Mouse (Mus musculus) intestine, embryonic 14.5 days (tissue): ENCODE measurements around the gene Specc1. TPM values are rescaled to one million over a fixed set of nuclear protein-coding genes. Genes with fewer than 3 reads are reported as not detected.

Experiments used
- ATAC-seq: fragments of 200-750 bp; cut with Nextera tagmentation; replicated peaks from 2 replicates; pipeline ENCODE4 v1.8.0; 2017; ENCODE audit warnings: low read depth, moderate number of reproducible peaks, moderate TSS enrichment, moderate library complexity; ENCODE audit not compliant: low FRiP score, low TSS enrichment
- DNase-seq: peaks from one replicate; pipeline ENCODE4 v3.0.0-alpha.2; 2018; ENCODE audit warnings: low spot score
- H3K27ac ChIP-seq: fragments of 300-500 bp; sonication (generic); 2 replicates; pipeline ENCODE4 v1.5.1; 2014; ENCODE audit warnings: low read depth, mild to moderate bottlenecking, control low read depth
- H3K27me3 ChIP-seq: fragments of 300-500 bp; sonication (generic); replicated peaks from 2 replicates; pipeline ENCODE4 v1.6.1; 2014; ENCODE audit warnings: low read length, control low read depth; ENCODE audit not compliant: control insufficient read depth, insufficient read depth
- H3K36me3 ChIP-seq: fragments of 300-500 bp; sonication (generic); 2 replicates; pipeline ENCODE4 v1.6.1; 2014; ENCODE audit warnings: low read length, control low read depth; ENCODE audit not compliant: control insufficient read depth, insufficient read depth
- H3K4me1 ChIP-seq: fragments of 300-500 bp; sonication (generic); replicated peaks from 2 replicates; pipeline ENCODE4 v1.6.1; 2014; ENCODE audit warnings: low read length, control low read depth, mixed read lengths; ENCODE audit not compliant: control insufficient read depth, insufficient read depth
- H3K4me2 ChIP-seq: fragments of 300-500 bp; sonication (generic); 2 replicates; pipeline ENCODE4 v1.6.1; 2014; ENCODE audit warnings: low read length
- H3K4me3 ChIP-seq: fragments of 300-500 bp; sonication (generic); 2 replicates; pipeline ENCODE4 v1.5.1; 2014; ENCODE audit warnings: low read depth, low read length, control low read depth, mixed read lengths
- H3K9ac ChIP-seq: fragments of 300-500 bp; sonication (generic); 2 replicates; pipeline ENCODE4 v1.6.1; 2014; ENCODE audit warnings: mild to moderate bottlenecking, low read length
- H3K9me3 ChIP-seq: fragments of 300-500 bp; sonication (generic); 2 replicates; pipeline ENCODE4 v1.6.1; 2016; ENCODE audit warnings: low read length, control low read depth; ENCODE audit not compliant: control insufficient read depth
- WGBS: fragments of 180-500 bp; shearing (Covaris S2); extraction: QIAGEN DNeasy Blood & Tissue Kit; methylation state at CpG from one replicate; pipeline ENCODE4 v1.1.7; 2014; 5-methylcytosine and 5-hydroxymethylcytosine counted together
- polyA plus RNA-seq: library from polyadenylated mRNA; unstranded; fragments of >200 nt; fragmentation: Nextera tagmentation; extraction: Ambion mirVana; gene quantifications from 2 replicates; pipeline ENCODE4 v1.2.1, GENCODE M21; 2014

The Specc1 gene
- polyA plus RNA-seq, 1 experiment from 2014 or later = 10.5 TPM

- Histone ChIP-seq H3K9me3 (no peaks in the 10 kb centered on the region), H3K4me2 (no peak overlapping the region), H3K4me3 (no peak overlapping the region), H3K27me3 (no peaks in the 10 kb centered on the region), H3K36me3 (no peaks in the 10 kb centered on the region), H3K27ac (no peak overlapping the region), H3K4me1 (0 out of 2 replicates have a peak, but pooled peaks cover 5% of the 10 kb centered on the region), H3K9ac (no peak overlapping the region)
- DNase-seq = no peak
- WGBS = 49% methylated on average over 7 of the region's 7 CpGs
- ATAC-seq = no peak
Observed at GRCm38 (mm10) chr11:62263599-62263998, 307.0 kb downstream of the Specc1 start.

DNA sequence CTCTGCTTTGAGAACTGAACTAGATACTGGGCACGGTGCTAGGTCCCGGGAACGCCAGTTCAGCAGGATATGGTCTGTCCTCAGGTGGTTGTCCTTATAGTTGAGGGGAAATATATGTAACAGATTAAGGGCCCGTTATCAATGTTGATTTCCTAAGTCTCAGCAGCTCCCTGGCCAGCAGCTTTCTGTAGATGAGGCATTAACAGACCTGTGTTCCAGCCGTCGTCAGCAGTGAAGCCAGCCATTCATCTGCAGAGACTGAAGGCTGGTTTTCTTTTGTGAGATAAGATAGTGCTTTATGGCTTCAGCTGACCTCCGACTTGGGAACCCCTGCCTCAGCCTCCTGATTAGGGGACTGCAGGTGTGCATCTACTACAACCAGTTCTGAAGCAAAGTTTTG lies 307.5 kb downstream of the Specc1 start:
- H3K27me3 ChIP-seq = no peaks in the 10 kb centered on the region
- H3K27ac ChIP-seq = no peak overlapping the region
- WGBS = 48% methylated on average over 7 of the region's 7 CpGs
- H3K4me1 ChIP-seq = 0 out of 2 replicates have a peak, but pooled peaks cover 5% of the 10 kb centered on the region
- no peaks in the 10 kb centered on the region for H3K36me3 ChIP-seq
- H3K9ac ChIP-seq = no peak overlapping the region
- no peak overlapping the region for H3K4me2 ChIP-seq
- no peak for DNase-seq
- no peak overlapping the region for H3K4me3 ChIP-seq
- no peak for ATAC-seq
- H3K9me3 ChIP-seq = no peaks in the 10 kb centered on the region

DNA sequence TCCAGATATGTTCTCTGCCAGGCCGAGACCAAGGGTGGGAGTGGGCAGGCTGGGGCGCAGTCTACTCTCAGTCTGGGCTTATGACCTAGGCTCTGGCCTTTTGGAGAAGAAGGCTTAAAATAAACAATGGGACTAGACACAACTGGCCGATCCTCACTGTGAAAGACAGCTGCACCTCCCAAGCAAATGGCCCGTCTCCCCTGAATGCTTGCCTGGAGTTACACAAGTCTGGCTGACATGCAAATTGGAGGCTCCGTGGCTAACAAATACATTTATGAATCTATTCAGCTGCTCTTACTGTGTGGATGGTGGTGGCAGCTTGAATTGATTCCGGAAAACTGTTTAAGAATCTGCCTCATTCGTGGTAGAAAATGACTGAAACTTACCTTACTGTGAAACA lies 309.1 kb downstream of the Specc1 start:
- ATAC-seq (no peak), DNase-seq (no peak)
- H3K27me3 ChIP-seq = no peaks in the 10 kb centered on the region
- H3K27ac ChIP-seq = no peak overlapping the region
- H3K36me3 ChIP-seq = no peaks in the 10 kb centered on the region
- 75% methylated on average over 7 of the region's 7 CpGs for WGBS
- H3K9me3 ChIP-seq = no peaks in the 10 kb centered on the region
- H3K4me1 ChIP-seq = peaks cover 12% of the 10 kb centered on the region
- H3K9ac ChIP-seq = no peak overlapping the region
- H3K4me3 ChIP-seq = no peak overlapping the region
- no peak overlapping the region for H3K4me2 ChIP-seq

DNA sequence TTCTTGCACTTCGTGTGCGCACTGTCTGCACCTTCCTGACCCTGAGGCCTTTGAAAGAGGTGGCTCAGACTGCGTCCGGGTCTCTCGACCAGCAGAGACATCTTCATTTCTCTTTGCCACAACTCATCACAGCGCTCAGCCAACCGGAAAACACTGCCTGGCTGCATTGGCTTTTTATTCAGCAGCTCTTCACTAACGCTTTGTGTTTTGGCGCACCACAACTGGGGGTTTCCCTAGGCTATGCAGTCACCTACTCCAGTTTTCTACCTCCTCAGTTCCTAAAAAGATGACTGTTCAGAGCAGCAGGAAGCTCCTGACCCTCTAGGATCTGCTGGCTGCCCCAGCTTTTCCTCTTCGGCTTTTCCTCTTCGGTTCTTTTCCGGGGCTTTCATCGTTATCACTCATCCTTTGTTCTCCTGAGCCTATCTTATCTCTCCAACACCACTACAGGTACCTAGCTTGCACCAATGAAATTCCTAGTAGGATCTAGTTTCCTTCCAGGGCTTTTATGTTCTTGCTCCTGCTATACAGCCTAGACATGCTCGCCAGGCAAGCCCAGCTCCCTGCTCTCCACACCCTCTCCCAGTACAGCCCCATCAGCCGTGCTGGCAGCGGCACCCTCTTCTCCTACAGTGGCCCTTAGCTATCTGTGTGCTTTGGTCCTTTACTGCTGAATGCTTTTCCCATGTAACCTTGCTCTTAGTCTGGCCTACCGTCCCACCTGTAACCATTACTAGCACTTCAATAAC lies 310.1 kb downstream of the Specc1 start:
- no peak overlapping the region for H3K4me3 ChIP-seq
- no peak overlapping the region for H3K27ac ChIP-seq
- H3K36me3 ChIP-seq = no peaks in the 10 kb centered on the region
- H3K9me3 ChIP-seq = no peaks in the 10 kb centered on the region
- no peak; the same call in 1 of the 2 replicates for ATAC-seq
- H3K4me1 ChIP-seq = peaks cover 18% of the 10 kb centered on the region
- no peak for DNase-seq
- no peak overlapping the region for H3K4me2 ChIP-seq
- WGBS = 68% methylated on average over 17 of the region's 17 CpGs
- no peaks in the 10 kb centered on the region for H3K27me3 ChIP-seq
- H3K9ac ChIP-seq = no peak overlapping the region

GRCm38 (mm10) chr11:62268381-62268780 lies 311.8 kb downstream of the Specc1 start:
- Histone ChIP-seq H3K4me1 (peaks cover 18% of the 10 kb centered on the region), H3K9me3 (no peaks in the 10 kb centered on the region), H3K27ac (no peak overlapping the region), H3K27me3 (no peaks in the 10 kb centered on the region), H3K36me3 (no peaks in the 10 kb centered on the region), H3K9ac (no peak overlapping the region), H3K4me3 (no peak overlapping the region), H3K4me2 (no peak overlapping the region)
- WGBS = 59% methylated on average over 8 of the region's 8 CpGs
- DNase-seq (no peak), ATAC-seq (no peak)

- Histone ChIP-seq H3K4me2 (no peak overlapping the region), H3K27ac (no peak overlapping the region), H3K4me1 (peaks cover 13% of the 10 kb centered on the region), H3K36me3 (no peaks in the 10 kb centered on the region), H3K4me3 (no peak overlapping the region), H3K27me3 (no peaks in the 10 kb centered on the region), H3K9ac (no peak overlapping the region), H3K9me3 (no peaks in the 10 kb centered on the region)
- DNase-seq (no peak), ATAC-seq (no peak)
- 57% methylated on average over 12 of the region's 12 CpGs for WGBS
Observed at GRCm38 (mm10) chr11:62269097-62269496, 312.5 kb downstream of the Specc1 start.

- H3K9me3 ChIP-seq = no peaks in the 10 kb centered on the region
- no peak overlapping the region for H3K9ac ChIP-seq
- H3K4me2 ChIP-seq = 0 out of 2 replicates have a peak overlapping the region, but pooled peaks have one; percentile 2
- DNase-seq (no peak), ATAC-seq (no peak)
- H3K4me1 ChIP-seq = peaks cover 13% of the 10 kb centered on the region
- H3K27ac ChIP-seq = no peak overlapping the region; the same call in 1 of the 2 replicates
- no peak overlapping the region for H3K4me3 ChIP-seq
- 34% methylated on average over 5 of the region's 5 CpGs for WGBS
- H3K27me3 ChIP-seq = no peaks in the 10 kb centered on the region
- H3K36me3 ChIP-seq = no peaks in the 10 kb centered on the region
Observed at GRCm38 (mm10) chr11:62270851-62271250, 314.3 kb downstream of the Specc1 start.
